Mouse (Mus musculus) ES-Bruce4 (cell line): ENCODE measurements around the gene Col6a1. TPM values are rescaled to one million over a fixed set of nuclear protein-coding genes. Genes with fewer than 3 reads are reported as not detected.
"Not testable (repeated sequence)": the region's sequence is repeated elsewhere in the genome, so short reads cannot be mapped to it uniquely, and the experiment has no call there.

Source experiments
- H3K27ac ChIP-seq: 2 replicates; pipeline ENCODE4 v1.5.1; 2012; ENCODE audit warnings: low read length, inconsistent platforms; ENCODE audit not compliant: insufficient read depth
- H3K27me3 ChIP-seq: 2 replicates; pipeline ENCODE4 v1.6.1; 2012; ENCODE audit warnings: mild to moderate bottlenecking, low read length, inconsistent platforms; ENCODE audit not compliant: control insufficient read depth, poor library complexity, insufficient read depth, severe bottlenecking
- H3K36me3 ChIP-seq: 2 replicates; pipeline ENCODE4 v1.6.1; 2012; ENCODE audit warnings: inconsistent platforms, mild to moderate bottlenecking, low read length, moderate library complexity; ENCODE audit not compliant: control insufficient read depth, poor library complexity, insufficient read depth, severe bottlenecking
- H3K4me1 ChIP-seq: one replicate; pipeline ENCODE4 v1.8.1; 2011; ENCODE audit warnings: low read length; ENCODE audit not compliant: control insufficient read depth, insufficient read depth
- H3K4me3 ChIP-seq: 2 replicates; pipeline ENCODE4 v1.5.1; 2011; ENCODE audit warnings: low read depth, mild to moderate bottlenecking, low read length
- H3K9ac ChIP-seq: 2 replicates; pipeline ENCODE4 v1.6.1; 2012; ENCODE audit warnings: low read depth, mild to moderate bottlenecking, inconsistent platforms; ENCODE audit not compliant: poor library complexity, severe bottlenecking
- H3K9me3 ChIP-seq: replicated peaks from 2 replicates; pipeline ENCODE4 v1.6.1; 2012; ENCODE audit warnings: mild to moderate bottlenecking, low read length, inconsistent platforms; ENCODE audit not compliant: control insufficient read depth, poor library complexity, insufficient read depth, severe bottlenecking
- CTCF ChIP-seq: IDR thresholded peaks from one replicate; pipeline ENCODE4 v1.8.1; 2011; ENCODE audit warnings: low read depth, low read length
- EP300 ChIP-seq: IDR thresholded peaks from 2 replicates; pipeline ENCODE4 v1.6.1; 2011; ENCODE audit warnings: low read depth, low read length; ENCODE audit not compliant: insufficient read depth
- POLR2A ChIP-seq: IDR thresholded peaks from one replicate; pipeline ENCODE4 v1.8.1; 2011; ENCODE audit warnings: low read length; ENCODE audit not compliant: insufficient read depth
- polyA plus RNA-seq: library from polyadenylated mRNA; stranded (reverse); fragments of >200 nt; gene quantifications from 2 replicates; pipeline ENCODE4 v1.2.4, GENCODE M21; 2011; ENCODE audit warnings: low read depth; ENCODE audit not compliant: missing spikeins, insufficient read depth, insufficient read length

Gene Col6a1
- polyA plus RNA-seq, 1 experiment, result 4.7 TPM

GRCm38 (mm10) chr10:76763016-76763415, 37.0 kb upstream of the Col6a1 start:
- Histone ChIP-seq H3K27ac (no peak overlapping the region), H3K27me3 (no peaks in the 10 kb centered on the region), H3K4me1 (no peaks in the 10 kb centered on the region), H3K9ac (no peak overlapping the region), H3K36me3 (no peaks in the 10 kb centered on the region), H3K4me3 (no peak overlapping the region), H3K9me3 (no peaks in the 10 kb centered on the region)
- TF ChIP-seq EP300 (no peak), CTCF (no peak), POLR2A (no peak)

- TF ChIP-seq EP300 (no peak), POLR2A (no peak), CTCF (no peak)
- Histone ChIP-seq H3K9ac (no peak overlapping the region), H3K4me3 (no peak overlapping the region), H3K36me3 (no peaks in the 10 kb centered on the region), H3K27me3 (no peaks in the 10 kb centered on the region), H3K4me1 (no peaks in the 10 kb centered on the region), H3K27ac (no peak overlapping the region), H3K9me3 (no peaks in the 10 kb centered on the region)
Measured at GRCm38 (mm10) chr10:76762411-76762810, 36.4 kb upstream of the Col6a1 start.

- no peaks in the 10 kb centered on the region for H3K4me1 ChIP-seq
- no peak overlapping the region for H3K9ac ChIP-seq
- H3K4me3 ChIP-seq, result no peak overlapping the region
- no peak overlapping the region for H3K27ac ChIP-seq
- TF ChIP-seq POLR2A (no peak), CTCF (no peak), EP300 (no peak)
- H3K36me3 ChIP-seq, result no peaks in the 10 kb centered on the region
- no peaks in the 10 kb centered on the region for H3K27me3 ChIP-seq
- H3K9me3 ChIP-seq, result no peaks in the 10 kb centered on the region
Measured at GRCm38 (mm10) chr10:76759878-76760277, 33.9 kb upstream of the Col6a1 start.

- Histone ChIP-seq H3K4me3 (no peak overlapping the region), H3K27me3 (no peaks in the 10 kb centered on the region), H3K9ac (no peak overlapping the region), H3K4me1 (no peaks in the 10 kb centered on the region), H3K36me3 (no peaks in the 10 kb centered on the region), H3K9me3 (no peaks in the 10 kb centered on the region), H3K27ac (no peak overlapping the region)
- TF ChIP-seq EP300 (no peak), CTCF (no peak), POLR2A (no peak)
Measured at GRCm38 (mm10) chr10:76753640-76754039, 27.7 kb upstream of the Col6a1 start.

GRCm38 (mm10) chr10:76744267-76744666, 18.3 kb upstream of the Col6a1 start:
- H3K27me3 ChIP-seq, H3K36me3 ChIP-seq, H3K9ac ChIP-seq, H3K4me3 ChIP-seq, H3K9me3 ChIP-seq, H3K4me1 ChIP-seq, H3K27ac ChIP-seq: not testable (repeated sequence)

GRCm38 (mm10) chr10:76736764-76737163, 10.8 kb upstream of the Col6a1 start:
- Histone ChIP-seq H3K4me3 (no peak overlapping the region), H3K36me3 (no peaks in the 10 kb centered on the region), H3K9ac (no peak overlapping the region), H3K27ac (no peak overlapping the region), H3K4me1 (no peaks in the 10 kb centered on the region), H3K9me3 (no peaks in the 10 kb centered on the region), H3K27me3 (no peaks in the 10 kb centered on the region)
- TF ChIP-seq POLR2A, result no peak
- TF ChIP-seq CTCF, result no peak
- TF ChIP-seq EP300, result no peak
